Mouse (Mus musculus) myocyte (in vitro differentiated cells): ENCODE results near the gene Col1a2. TPM values are rescaled to one million over a fixed set of nuclear protein-coding genes. Genes with fewer than 3 reads are reported as not detected.

Source experiments
- H3K27me3 ChIP-seq: one replicate; pipeline ENCODE4 v1.6.1; 2011; ENCODE audit not compliant: control insufficient read depth, insufficient read depth, insufficient read length
- H3K36me3 ChIP-seq: one replicate; pipeline ENCODE4 v1.6.1; 2011; ENCODE audit not compliant: control insufficient read depth, insufficient read depth
- H3K4me2 ChIP-seq: one replicate; pipeline ENCODE4 v1.6.1; 2011; ENCODE audit warnings: low read depth, control low read depth
- H3K4me3 ChIP-seq: one replicate; pipeline ENCODE4 v1.5.1; 2011; ENCODE audit warnings: mild to moderate bottlenecking, control low read depth, moderate library complexity
- H3K79me2 ChIP-seq: one replicate; pipeline ENCODE4 v1.6.1; 2011; ENCODE audit not compliant: control insufficient read depth, insufficient read depth
- H3ac ChIP-seq: one replicate; pipeline ENCODE4 v1.6.1; 2011; ENCODE audit not compliant: control insufficient read depth, insufficient read length
- CEBPB ChIP-seq: IDR thresholded peaks from 2 replicates; pipeline ENCODE4 v1.6.1; 2011; ENCODE audit warnings: mild to moderate bottlenecking, moderate library complexity; ENCODE audit not compliant: poor library complexity, insufficient read depth, severe bottlenecking
- E2F4 ChIP-seq: IDR thresholded peaks from one replicate; pipeline ENCODE4 v1.6.1; 2011; ENCODE audit warnings: mild to moderate bottlenecking, control low read depth, moderate library complexity; ENCODE audit not compliant: insufficient read depth
- MAX ChIP-seq: IDR thresholded peaks from one replicate; pipeline ENCODE4 v1.6.1; 2011; ENCODE audit warnings: low read depth, mild to moderate bottlenecking, control low read depth
- MYOD1 ChIP-seq, 3 experiments: IDR thresholded peaks; one replicate each; pipeline ENCODE4 v1.6.1; 2011; ENCODE audit warnings: control low read depth in 2 of 3, low read depth in 2 of 3, mild to moderate bottlenecking in 2 of 3, moderate library complexity in 1 of 3; ENCODE audit not compliant: insufficient read length in 2 of 3, control insufficient read depth in 1 of 3
- MYOG ChIP-seq, 3 experiments: IDR thresholded peaks; one replicate each; pipeline ENCODE4 v1.6.1; 2011; ENCODE audit warnings: control low read depth in 2 of 3, low read depth in 2 of 3, mild to moderate bottlenecking in 2 of 3; ENCODE audit not compliant: insufficient read length in 2 of 3, control insufficient read depth in 1 of 3, insufficient read depth in 1 of 3
- POLR2A ChIP-seq: IDR thresholded peaks from one replicate; pipeline ENCODE4 v1.6.1; 2011; ENCODE audit warnings: low read depth, mild to moderate bottlenecking, control low read depth, moderate library complexity; ENCODE audit not compliant: insufficient read length
- POLR2AphosphoS2 ChIP-seq: IDR thresholded peaks from one replicate; pipeline ENCODE4 v1.6.1; 2011; ENCODE audit warnings: low read depth, control low read depth; ENCODE audit not compliant: insufficient read length
- REST ChIP-seq: IDR thresholded peaks from one replicate; pipeline ENCODE4 v1.6.1; 2011; ENCODE audit warnings: mild to moderate bottlenecking, control low read depth, moderate library complexity; ENCODE audit not compliant: insufficient read depth, insufficient read length
- SRF ChIP-seq: IDR thresholded peaks from one replicate; pipeline ENCODE4 v1.6.1; 2011; ENCODE audit warnings: low read depth; ENCODE audit not compliant: control insufficient read depth, insufficient read length
- TCF12 ChIP-seq: IDR thresholded peaks from one replicate; pipeline ENCODE4 v1.6.1; 2011; ENCODE audit warnings: mild to moderate bottlenecking, control low read depth; ENCODE audit not compliant: poor library complexity, insufficient read depth, severe bottlenecking
- TCF3 ChIP-seq: IDR thresholded peaks from one replicate; pipeline ENCODE4 v1.6.1; 2011; ENCODE audit warnings: low read depth, control low read depth; ENCODE audit not compliant: insufficient read length
- USF1 ChIP-seq: IDR thresholded peaks from one replicate; pipeline ENCODE4 v1.6.1; 2011; ENCODE audit warnings: low read depth, mild to moderate bottlenecking, control low read depth, moderate library complexity
- polyA plus RNA-seq: library from polyadenylated mRNA; unstranded; fragments of >200 nt; fragmentation: generic; extraction: Trizol; gene quantifications from one replicate; pipeline ENCODE4 v1.2.1, GENCODE M21; 2012; ENCODE audit warnings: missing spikeins

Col1a2 gene
- polyA plus RNA-seq, 1 experiment, result 627 TPM

- Histone ChIP-seq H3K4me3 (no peak overlapping the region), H3K79me2 (no peaks in the 10 kb centered on the region), H3K36me3 (no peaks in the 10 kb centered on the region), H3K4me2 (peak overlapping the region; percentile 27), H3K27me3 (no peaks in the 10 kb centered on the region), H3ac (no peak overlapping the region)
- no peak for TF ChIP-seq POLR2A
- TF ChIP-seq TCF12, result peak; percentile 48
- no peak for TF ChIP-seq SRF
- TF ChIP-seq USF1, result no peak
- peak in 2 of 3 experiments; percentile 68 to 69 for TF ChIP-seq MYOG (IDR thresholded peaks at IDR 0.05; ENCODE audit: control insufficient read depth in 1 of 3, insufficient read depth in 1 of 3, insufficient read length in 2 of 3, low read depth in 2 of 3)
- TF ChIP-seq MYOD1 (IDR thresholded peaks at IDR 0.05; ENCODE audit: control insufficient read depth in 1 of 3, insufficient read length in 2 of 3, low read depth in 2 of 3), result peak in 2 of 3 experiments; percentile 65 to 69
Observed at GRCm38 (mm10) chr6:4561156-4561555, 56.5 kb downstream of the Col1a2 start.

DNA sequence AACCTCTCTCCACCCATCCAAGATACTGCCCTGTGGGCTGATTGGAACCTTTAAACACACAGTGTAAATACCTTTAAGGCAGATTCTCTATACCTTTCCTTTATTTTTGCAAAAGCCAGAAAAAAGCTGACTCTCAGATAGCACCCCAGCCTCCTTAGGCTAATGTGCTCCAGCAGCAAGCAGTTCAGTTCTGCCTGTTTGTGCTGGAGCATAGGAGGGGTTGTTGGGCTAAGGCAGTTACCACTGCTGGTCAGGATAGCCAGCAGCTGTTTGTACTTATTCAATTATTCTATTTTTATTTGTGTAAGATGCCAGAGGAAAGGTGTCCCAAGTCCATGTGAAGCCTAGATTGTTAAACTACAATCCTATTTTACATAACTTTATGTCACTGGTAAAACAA is 57.0 kb downstream of the Col1a2 start:
- Histone ChIP-seq H3K79me2 (no peaks in the 10 kb centered on the region), H3K36me3 (no peaks in the 10 kb centered on the region), H3K4me2 (peak overlapping the region; percentile 27), H3K4me3 (no peak overlapping the region), H3ac (no peak overlapping the region), H3K27me3 (no peaks in the 10 kb centered on the region)
- TF ChIP-seq MYOD1 (IDR thresholded peaks at IDR 0.05; ENCODE audit: control insufficient read depth in 1 of 3, insufficient read length in 2 of 3, low read depth in 2 of 3) (no peak), E2F4 (no peak), TCF12 (no peak), TCF3 (no peak), MYOG (IDR thresholded peaks at IDR 0.05; ENCODE audit: control insufficient read depth in 1 of 3, insufficient read depth in 1 of 3, insufficient read length in 2 of 3, low read depth in 2 of 3) (peak in 1 of 3 experiments; percentile 13)

GRCm38 (mm10) chr6:4562401-4562800 is 57.8 kb downstream of the Col1a2 start:
- no peaks in the 10 kb centered on the region for H3K27me3 ChIP-seq
- no peaks in the 10 kb centered on the region for H3K79me2 ChIP-seq
- no peak overlapping the region for H3K4me2 ChIP-seq
- H3K4me3 ChIP-seq, result no peak overlapping the region
- no peak overlapping the region for H3ac ChIP-seq
- TF ChIP-seq CEBPB (no peak), TCF3 (no peak), E2F4 (no peak), USF1 (no peak), SRF (no peak), MYOG (IDR thresholded peaks at IDR 0.05; ENCODE audit: control insufficient read depth in 1 of 3, insufficient read depth in 1 of 3, insufficient read length in 2 of 3, low read depth in 2 of 3) (no peak), MAX (no peak), REST (no peak), TCF12 (no peak)
- H3K36me3 ChIP-seq, result no peaks in the 10 kb centered on the region

- H3K79me2 ChIP-seq, result no peaks in the 10 kb centered on the region
- TF ChIP-seq MYOD1 (IDR thresholded peaks at IDR 0.05; ENCODE audit: control insufficient read depth in 1 of 3, insufficient read length in 2 of 3, low read depth in 2 of 3) (no peak), E2F4 (no peak), CEBPB (no peak), MYOG (IDR thresholded peaks at IDR 0.05; ENCODE audit: control insufficient read depth in 1 of 3, insufficient read depth in 1 of 3, insufficient read length in 2 of 3, low read depth in 2 of 3) (no peak), TCF12 (no peak), POLR2A (no peak), MAX (no peak), SRF (no peak), POLR2AphosphoS2 (no peak), TCF3 (no peak), USF1 (no peak), REST (no peak)
- H3K4me3 ChIP-seq, result no peak overlapping the region
- H3K27me3 ChIP-seq, result no peaks in the 10 kb centered on the region
- H3K4me2 ChIP-seq, result no peak overlapping the region
- no peak overlapping the region for H3ac ChIP-seq
- H3K36me3 ChIP-seq, result no peaks in the 10 kb centered on the region
Observed at GRCm38 (mm10) chr6:4563477-4563876, 58.9 kb downstream of the Col1a2 start.

GRCm38 (mm10) chr6:4570412-4570811 is 65.8 kb downstream of the Col1a2 start:
- H3K4me3 ChIP-seq, result no peak overlapping the region
- H3K27me3 ChIP-seq, result peaks cover 7% of the 10 kb centered on the region
- no peak overlapping the region for H3K4me2 ChIP-seq
- TF ChIP-seq MYOG (IDR thresholded peaks at IDR 0.05; ENCODE audit: control insufficient read depth in 1 of 3, insufficient read depth in 1 of 3, insufficient read length in 2 of 3, low read depth in 2 of 3) (no peak), MAX (no peak), E2F4 (no peak), TCF3 (no peak), POLR2AphosphoS2 (no peak), CEBPB (no peak), POLR2A (no peak), SRF (no peak)
- H3K36me3 ChIP-seq, result no peaks in the 10 kb centered on the region
- no peaks in the 10 kb centered on the region for H3K79me2 ChIP-seq
- H3ac ChIP-seq, result no peak overlapping the region
